Comparison of ENCODE assay signal across 10 mouse cellular contexts in the genomic region with DNA sequence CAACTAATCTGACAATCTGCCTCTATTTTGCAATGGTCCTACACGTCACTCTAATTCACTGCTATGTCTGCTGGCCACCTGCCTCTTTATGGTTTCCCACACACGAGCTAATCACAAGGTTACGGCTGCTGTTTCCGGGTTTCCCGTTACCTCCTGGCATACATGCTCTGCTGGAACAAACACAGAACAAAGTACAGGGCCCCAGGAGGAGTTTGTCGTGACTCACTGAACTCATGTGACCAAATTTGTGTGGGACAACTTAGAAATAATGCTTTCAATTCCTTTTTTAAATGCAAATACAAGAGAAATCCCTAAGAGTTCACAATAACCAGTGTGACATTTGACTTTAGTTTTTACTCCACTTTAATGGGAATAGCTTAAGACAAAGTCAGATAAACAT. TPM values are rescaled to one million over a fixed set of nuclear protein-coding genes. Genes with fewer than 3 reads are reported as not detected.
DNase-seq lines count a peak whose midpoint lies in the region; ATAC-seq and TF ChIP-seq lines count a peak whose summit lies in the region.
"Had no signal": no experiment of that assay in that cellular context is flagged by ENCODE, and none has a peak within 500 bp of the region (broad histone marks: within the 10 kb centered on the region; RNA-seq: fewer than 3 reads in every experiment).

No protein-coding gene starts in this region.

- no peak for TF ChIP-seq POLR2A in lung, adult 2 months (IDR thresholded peaks at IDR 0.05; ENCODE audit: borderline replicate concordance, extremely low read depth, low read depth, low read length)

- peak; percentile 51 for ATAC-seq in lung, postnatal 0 days
- ATAC-seq in embryonic facial prominence, embryonic 15.5 days (ENCODE audit: insufficient number of reproducible peaks, low FRiP score, low TSS enrichment, low read depth): peak; percentile 54; the same call in 1 of the 2 replicates
- peak; percentile 67; the same call in 1 of the 2 replicates for ATAC-seq in kidney, embryonic 15.5 days (replicated peaks; ENCODE audit: low FRiP score)

- DNase-seq in lung, postnatal 0 days (ENCODE audit: low spot score): peak; percentile 70
- DNase-seq in lung, adult 2 months: no peak
- DNase-seq in skeletal muscle tissue, adult 2 months (ENCODE audit: low read depth, low spot score): peak; percentile 58
- no peak for DNase-seq in frontal cortex, postnatal 10 days (ENCODE audit: low spot score in 2 of 2)
- no peak for DNase-seq in neural tube, embryonic 10.5 days (ENCODE audit: extremely low spot score, low spot score)
- no peak for DNase-seq in ovary, postnatal 10 days (ENCODE audit: low spot score)
- DNase-seq: thymus, adult 2 months had no signal

- 58% methylated on average over 6 of the region's 6 CpGs for WGBS in lung, postnatal 0 days
- WGBS in lung, adult 2 months: 48% methylated on average over 6 of the region's 6 CpGs
- whole genome bisulfite sequencing in embryonic facial prominence, embryonic 15.5 days: 38% methylated on average over 6 of the region's 6 CpGs
- WGBS in kidney, embryonic 15.5 days: 24% methylated on average over 6 of the region's 6 CpGs

- TF ChIP-seq EP300 in lung, postnatal 0 days (IDR thresholded peaks at IDR 0.05): peak; percentile 54

- no peak overlapping the region for H3K9ac ChIP-seq in lung, postnatal 0 days (replicated peaks; ENCODE audit: low read depth)
- H3K9ac ChIP-seq in embryonic facial prominence, embryonic 15.5 days: no peak overlapping the region
- H3K9ac ChIP-seq in kidney, embryonic 15.5 days: no peak overlapping the region
- H3K9ac ChIP-seq: heart, embryonic 13.5 days had no signal

- no peaks in the 10 kb centered on the region for H3K36me3 ChIP-seq in lung, postnatal 0 days (ENCODE audit: insufficient read depth, low read length)
- H3K36me3 ChIP-seq in embryonic facial prominence, embryonic 15.5 days: no peaks in the 10 kb centered on the region
- no peaks in the 10 kb centered on the region for H3K36me3 ChIP-seq in kidney, embryonic 15.5 days
- H3K36me3 ChIP-seq: heart, embryonic 13.5 days had no signal

- no peaks in the 10 kb centered on the region for H3K27me3 ChIP-seq in lung, postnatal 0 days (replicated peaks; ENCODE audit: insufficient read depth, low read length)
- no peaks in the 10 kb centered on the region for H3K27me3 ChIP-seq in embryonic facial prominence, embryonic 15.5 days
- no peaks in the 10 kb centered on the region for H3K27me3 ChIP-seq in kidney, embryonic 15.5 days
- H3K27me3 ChIP-seq: heart, embryonic 13.5 days had no signal

- no peak overlapping the region for H3K27ac ChIP-seq in lung, postnatal 0 days (ENCODE audit: low read length)
- H3K27ac ChIP-seq in embryonic facial prominence, embryonic 15.5 days (replicated peaks): no peak overlapping the region
- H3K27ac ChIP-seq in kidney, embryonic 15.5 days: no peak overlapping the region

- H3K9me3 ChIP-seq in lung, postnatal 0 days (ENCODE audit: low read length): no peaks in the 10 kb centered on the region
- no peaks in the 10 kb centered on the region for H3K9me3 ChIP-seq in embryonic facial prominence, embryonic 15.5 days (replicated peaks)
- no peaks in the 10 kb centered on the region for H3K9me3 ChIP-seq in kidney, embryonic 15.5 days (replicated peaks)
- H3K9me3 ChIP-seq: heart, embryonic 13.5 days had no signal

- H3K4me2 ChIP-seq in lung, postnatal 0 days (replicated peaks; ENCODE audit: low read depth, low read length): no peak overlapping the region
- no peak overlapping the region for H3K4me2 ChIP-seq in embryonic facial prominence, embryonic 15.5 days (replicated peaks)
- no peak overlapping the region for H3K4me2 ChIP-seq in kidney, embryonic 15.5 days
- H3K4me2 ChIP-seq: heart, embryonic 13.5 days had no signal

- peaks cover 6% of the 10 kb centered on the region; the same call in 1 of the 2 replicates for H3K4me1 ChIP-seq in lung, postnatal 0 days (ENCODE audit: insufficient read depth, low read depth, low read length)
- peaks cover 5% of the 10 kb centered on the region for H3K4me1 ChIP-seq in lung, adult 2 months (ENCODE audit: control insufficient read depth, insufficient read depth, low read length)
- no peaks in the 10 kb centered on the region for H3K4me1 ChIP-seq in embryonic facial prominence, embryonic 15.5 days
- no peaks in the 10 kb centered on the region for H3K4me1 ChIP-seq in kidney, embryonic 15.5 days

- H3K4me3 ChIP-seq in lung, postnatal 0 days (ENCODE audit: low read depth, low read length): no peak overlapping the region
- no peak overlapping the region for H3K4me3 ChIP-seq in lung, adult 2 months (replicated peaks; ENCODE audit: extremely low read depth, low read depth, low read length)
- no peak overlapping the region for H3K4me3 ChIP-seq in embryonic facial prominence, embryonic 15.5 days (replicated peaks)
- no peak overlapping the region for H3K4me3 ChIP-seq in kidney, embryonic 15.5 days (replicated peaks)
- H3K4me3 ChIP-seq: heart, embryonic 13.5 days had no signal

- TF ChIP-seq CTCF in lung, postnatal 0 days (IDR thresholded peaks at IDR 0.05): no peak
- no peak for TF ChIP-seq CTCF in lung, adult 2 months (IDR thresholded peaks at IDR 0.05; ENCODE audit: insufficient read depth, low read length)

RNA-seq across cellular contexts. Expression of a gene that starts 14.0 kb away (rescaled TPM):
- polyA plus RNA-seq in lung, postnatal 0 days (2015; fragmentation: Nextera tagmentation; extraction: Ambion mirVana): 174 and 198 TPM in 2 replicates
- polyA plus RNA-seq in lung, adult 2 months (2012; rRNA removed): 106 and 153 TPM in 2 replicates
- polyA plus RNA-seq in embryonic facial prominence, embryonic 15.5 days (2015; fragmentation: Nextera tagmentation; extraction: Ambion mirVana): 99.5 and 103 TPM in 2 replicates
- polyA plus RNA-seq in kidney, embryonic 15.5 days (2015; fragmentation: Nextera tagmentation; extraction: Ambion mirVana): 120 and 121 TPM in 2 replicates

RNA-seq across cellular contexts. Expression of a gene that starts 15.4 kb away (rescaled TPM):
- polyA plus RNA-seq in lung, postnatal 0 days (2015; fragmentation: Nextera tagmentation; extraction: Ambion mirVana): 27.5 and 29.8 TPM in 2 replicates
- 10.0 and 11.9 TPM in 2 replicates for polyA plus RNA-seq in lung, adult 2 months (2012; rRNA removed)
- 38.7 and 40.9 TPM in 2 replicates for polyA plus RNA-seq in embryonic facial prominence, embryonic 15.5 days (2015; fragmentation: Nextera tagmentation; extraction: Ambion mirVana)
- polyA plus RNA-seq in kidney, embryonic 15.5 days (2015; fragmentation: Nextera tagmentation; extraction: Ambion mirVana): 35.2 and 38.5 TPM in 2 replicates

Comparison
In these comparisons a context has a peak if more than half of its experiments do, and no peak if none do; other contexts are left out.
1. DNase-seq: peak in lung, postnatal 0 days (single experiment) and skeletal muscle tissue, adult 2 months (single experiment); none in lung, adult 2 months (single experiment), frontal cortex, postnatal 10 days (0 of 2), neural tube, embryonic 10.5 days (single experiment) and ovary, postnatal 10 days (single experiment).
2. Peak in every context shown above with its lines, with median percentiles within 50 percentile points of each other: ATAC-seq.